Mouse (Mus musculus) spleen, adult 2 months (tissue): ENCODE data around the gene Ccsap. TPM values are rescaled to one million over a fixed set of nuclear protein-coding genes. Genes with fewer than 3 reads are reported as not detected.
A peak's percentile ranks its signal among the peaks of the same experiment; 100 is the strongest.

Experiments
- DNase-seq, 2 experiments: peaks; one replicate each; pipeline versions ENCODE4 v3.0.0 to v3.0.0-alpha.2; 2012 to 2021; ENCODE audit warnings: low spot score in 2 of 2, low read depth in 1 of 2
- H3K27ac ChIP-seq: fragments of 200-500 bp; 2 replicates; pipeline ENCODE4 v1.5.1; 2012; ENCODE audit warnings: low read length, inconsistent platforms; ENCODE audit not compliant: insufficient read depth
- H3K27me3 ChIP-seq: fragments of 200-500 bp; 2 replicates; pipeline ENCODE4 v1.6.1; 2012; ENCODE audit warnings: mild to moderate bottlenecking, moderate library complexity, low read length, inconsistent platforms; ENCODE audit not compliant: control insufficient read depth, insufficient read depth
- H3K36me3 ChIP-seq: fragments of 200-500 bp; 2 replicates; pipeline ENCODE4 v1.6.1; 2012; ENCODE audit warnings: mild to moderate bottlenecking, low read length, inconsistent platforms; ENCODE audit not compliant: control insufficient read depth, insufficient read depth
- H3K4me1 ChIP-seq: fragments of 200-500 bp; 2 replicates; pipeline ENCODE4 v1.6.1; 2011; ENCODE audit warnings: inconsistent platforms; ENCODE audit not compliant: control insufficient read depth, insufficient read depth, insufficient read length
- H3K4me3 ChIP-seq: fragments of 200-500 bp; 2 replicates; pipeline ENCODE4 v1.5.1; 2011; ENCODE audit warnings: mild to moderate bottlenecking, inconsistent platforms; ENCODE audit not compliant: insufficient read depth, insufficient read length; ENCODE audit errors: extremely low read depth
- CTCF ChIP-seq: fragments of 200-500 bp; IDR thresholded peaks from 2 replicates; pipeline ENCODE4 v1.5.1; 2011; ENCODE audit warnings: mild to moderate bottlenecking, inconsistent platforms; ENCODE audit not compliant: insufficient read depth, insufficient read length, insufficient replicate concordance; ENCODE audit errors: extremely low read depth
- POLR2A ChIP-seq: fragments of 200-500 bp; IDR thresholded peaks from 2 replicates; pipeline ENCODE4 v1.6.1; 2011; ENCODE audit warnings: low read depth, low read length, inconsistent platforms
- WGBS: fragments of 180-500 bp; shearing (Covaris S2); methylation state at CpG from one replicate; pipeline ENCODE4 v1.1.7; 2018; 5-methylcytosine and 5-hydroxymethylcytosine counted together
- polyA plus RNA-seq: library from polyadenylated mRNA; depleted of rRNA; stranded (reverse); fragments of >200 nt; gene quantifications from 2 replicates; pipeline ENCODE4 v1.2.3, GENCODE M21; 2012; rRNA removed

The Ccsap gene
- 1.8 and 2.8 TPM in 2 replicates for polyA plus RNA-seq

DNA sequence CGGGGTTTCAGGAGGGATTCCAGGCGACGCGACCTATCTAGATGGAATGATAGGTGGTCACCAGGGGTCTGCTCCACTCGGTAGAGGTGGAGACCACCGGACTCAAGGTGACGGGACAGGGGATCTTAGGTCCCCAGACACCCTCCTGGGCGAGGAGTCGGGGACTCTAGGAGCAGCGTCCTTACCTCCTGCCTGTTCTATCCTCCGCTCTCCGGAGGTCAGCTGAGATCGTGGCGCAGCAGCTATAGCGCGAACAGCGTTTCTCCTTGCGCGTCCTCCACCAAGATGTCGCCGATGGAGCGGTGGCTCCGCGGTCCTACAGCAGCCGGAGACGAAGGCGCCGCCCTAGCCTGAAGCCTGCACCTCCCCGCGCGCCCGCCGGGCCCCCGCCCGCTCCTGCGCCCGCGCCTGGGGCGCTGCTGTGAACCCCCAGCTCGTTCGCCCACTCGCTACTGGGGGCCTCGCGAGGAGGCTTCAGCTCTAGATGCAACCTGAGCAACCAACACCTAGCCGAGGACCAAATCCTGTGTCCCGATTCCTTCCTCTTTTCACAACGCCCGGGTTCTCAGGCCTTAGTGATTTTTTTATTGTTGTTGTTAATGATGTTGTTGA, at the start of gene Ccsap:
Gene Ccsap (minus strand): TSS at position 562 of the 612 bp plus-strand sequence.
- Histone ChIP-seq H3K27ac (peak within 1 kb of the TSS; percentile 56; the same call in 1 of the 2 replicates), H3K4me3 (peak within 1 kb of the TSS; percentile 78), H3K27me3 (no peaks in the 10 kb centered on the region), H3K4me1 (peaks cover 5% of the 10 kb centered on the region), H3K36me3 (no peaks in the 10 kb centered on the region)
- 2% methylated on average over 48 of the region's 48 CpGs for WGBS
- no peak for TF ChIP-seq CTCF
- no peak for TF ChIP-seq POLR2A
- peak in 1 of 2 experiments; percentile 33 for DNase-seq

- TF ChIP-seq CTCF (no peak), POLR2A (no peak)
- Histone ChIP-seq H3K4me1 (no peaks in the 10 kb centered on the region), H3K27me3 (no peaks in the 10 kb centered on the region), H3K36me3 (peaks cover 33% of the 10 kb centered on the region), H3K4me3 (no peak overlapping the region), H3K27ac (no peak overlapping the region)
- no peak for DNase-seq
- WGBS, result 94% methylated on average over 6 of the region's 6 CpGs
Measured at GRCm38 (mm10) chr8:123907604-123908003, 47.6 kb upstream of the Ccsap start.

- TF ChIP-seq CTCF (no peak), POLR2A (no peak)
- WGBS, result 89% methylated on average over 7 of the region's 7 CpGs
- no peak overlapping the region for H3K27ac ChIP-seq
Measured at GRCm38 (mm10) chr8:123902653-123903052, 42.6 kb upstream of the Ccsap start.

GRCm38 (mm10) chr8:123899366-123899765, 39.4 kb upstream of the Ccsap start:
- H3K36me3 ChIP-seq, result peaks cover 21% of the 10 kb centered on the region
- DNase-seq, result no peak
- H3K4me1 ChIP-seq, result no peaks in the 10 kb centered on the region
- no peak overlapping the region for H3K4me3 ChIP-seq
- no peak overlapping the region for H3K27ac ChIP-seq
- TF ChIP-seq CTCF, result no peak
- TF ChIP-seq POLR2A, result no peak
- WGBS, result 96% methylated on average over 7 of the region's 7 CpGs
- H3K27me3 ChIP-seq, result peaks cover 3% of the 10 kb centered on the region; the same call in 1 of the 2 replicates

More at GRCm38 (mm10) chr8:123902653-123903052, 42.6 kb upstream of the Ccsap start:
- Histone ChIP-seq H3K4me3 (no peak overlapping the region), H3K36me3 (peaks cover 36% of the 10 kb centered on the region), H3K4me1 (no peaks in the 10 kb centered on the region), H3K27me3 (no peaks in the 10 kb centered on the region)
- no peak for DNase-seq

DNA sequence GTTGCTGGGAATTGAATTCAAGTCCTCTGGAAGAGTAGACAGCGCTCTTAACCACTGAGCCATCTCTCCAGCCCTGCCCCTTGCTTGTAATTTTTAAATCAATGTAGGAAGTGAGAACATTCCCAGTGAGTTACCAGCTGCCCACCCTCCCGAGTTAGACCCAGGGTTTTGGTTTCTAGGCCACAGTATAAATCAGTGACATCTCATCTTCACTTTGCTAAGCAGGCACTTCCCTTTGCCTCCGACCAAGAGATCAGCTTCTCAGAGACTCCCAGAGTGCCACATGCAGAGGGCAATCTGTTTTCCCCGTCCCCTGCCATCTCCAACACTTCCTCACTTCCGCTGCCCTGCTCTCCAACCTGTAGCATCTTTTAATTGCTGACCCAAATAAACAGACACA, 38.6 kb upstream of the Ccsap start:
- Histone ChIP-seq H3K27me3 (peaks cover 5% of the 10 kb centered on the region; the same call in 1 of the 2 replicates), H3K27ac (no peak overlapping the region), H3K4me1 (no peaks in the 10 kb centered on the region), H3K4me3 (no peak overlapping the region), H3K36me3 (peaks cover 19% of the 10 kb centered on the region)
- TF ChIP-seq CTCF (no peak), POLR2A (no peak)
- no peak for DNase-seq
- WGBS, result 91% methylated on average over 5 of the region's 5 CpGs

DNA sequence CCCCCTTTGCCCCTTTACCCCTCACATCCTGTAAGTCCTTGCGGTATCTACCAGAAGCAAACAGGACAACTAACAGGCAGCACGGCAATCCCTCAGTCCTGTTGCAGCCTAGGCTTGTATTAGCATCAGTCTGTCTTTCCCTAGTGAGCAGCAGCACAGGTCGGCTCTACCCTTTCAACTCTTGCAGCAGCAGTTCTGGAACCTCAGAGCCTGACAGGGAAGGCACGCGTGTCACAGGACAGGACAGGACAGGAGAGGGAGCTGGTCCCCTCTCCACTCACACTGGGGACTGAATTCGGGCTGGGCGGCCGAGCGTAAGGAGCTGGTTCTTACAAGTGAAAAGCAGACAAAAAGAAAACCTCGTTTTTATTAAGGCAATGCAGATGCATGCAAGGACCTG, 36.8 kb upstream of the Ccsap start:
- Histone ChIP-seq H3K4me3 (no peak overlapping the region), H3K36me3 (peaks cover 9% of the 10 kb centered on the region), H3K27me3 (peaks cover 8% of the 10 kb centered on the region; the same call in 1 of the 2 replicates), H3K27ac (no peak overlapping the region), H3K4me1 (no peaks in the 10 kb centered on the region)
- TF ChIP-seq CTCF (no peak), POLR2A (no peak)
- no peak for DNase-seq
- 60% methylated on average over 10 of the region's 10 CpGs for WGBS

- Histone ChIP-seq H3K27me3 (peaks cover 8% of the 10 kb centered on the region; the same call in 1 of the 2 replicates), H3K36me3 (peaks cover 7% of the 10 kb centered on the region; the same call in 1 of the 2 replicates), H3K27ac (no peak overlapping the region), H3K4me3 (no peak overlapping the region), H3K4me1 (no peaks in the 10 kb centered on the region)
- WGBS, result 68% methylated on average over 14 of the region's 14 CpGs
- TF ChIP-seq CTCF, result no peak
- no peak for TF ChIP-seq POLR2A
- no peak for DNase-seq
Measured at GRCm38 (mm10) chr8:123896366-123896761, 36.4 kb upstream of the Ccsap start.
